Mouse (Mus musculus) right cerebral cortex, adult 18-20 months (tissue): ENCODE measurements around the gene Lonp1.
A peak's percentile ranks its signal among the peaks of the same experiment; 100 is the strongest.
"Not testable (repeated sequence)": the region's sequence is repeated elsewhere in the genome, so short reads cannot be mapped to it uniquely, and the experiment has no call there.

ENCODE experiments used
- DNase-seq: peaks from one replicate; pipeline ENCODE4 v3.0.0; 2022; ENCODE audit warnings: mixed read lengths

Gene Lonp1

DNA sequence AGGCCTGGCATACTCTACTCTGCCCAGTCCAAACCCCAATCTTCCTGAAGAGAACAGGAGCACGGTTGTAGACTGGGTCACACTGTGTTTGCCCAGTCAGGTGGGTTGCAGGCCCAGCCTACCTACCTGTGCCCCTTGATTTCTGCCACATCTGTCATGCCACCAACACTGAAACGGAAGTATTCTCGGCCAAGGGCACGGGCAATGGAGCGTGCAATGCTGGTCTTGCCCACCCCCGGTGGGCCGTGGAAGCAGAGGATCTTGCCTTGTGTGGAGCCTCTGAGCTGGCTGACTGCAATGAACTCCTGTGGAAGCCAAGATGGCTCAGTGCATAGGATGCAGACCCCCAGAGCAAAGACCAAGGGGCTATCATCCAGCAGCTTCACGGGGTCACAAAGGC is 9.1 kb downstream of the Lonp1 start:
- DNase-seq, result no peak

DNA sequence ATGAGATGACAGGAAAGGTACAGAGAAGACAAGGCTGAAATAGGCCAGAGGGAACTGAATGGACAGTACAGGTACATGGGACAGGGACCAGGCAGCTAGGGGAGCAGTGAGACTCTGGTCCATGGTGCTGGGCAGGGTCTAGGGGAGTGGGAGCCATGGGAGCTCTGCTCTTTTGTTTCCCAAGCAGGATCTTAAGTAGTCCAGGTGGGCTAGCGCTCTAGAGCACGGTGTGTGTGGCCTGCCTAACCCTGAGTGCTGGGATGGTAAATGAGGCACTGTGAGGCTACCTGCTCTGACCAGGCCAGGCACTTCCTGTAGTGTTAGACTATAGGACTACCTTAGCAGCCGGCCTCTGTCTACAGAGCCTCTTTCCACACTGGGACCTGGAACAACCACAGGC is 10.0 kb downstream of the Lonp1 start:
- no peak for DNase-seq

DNA sequence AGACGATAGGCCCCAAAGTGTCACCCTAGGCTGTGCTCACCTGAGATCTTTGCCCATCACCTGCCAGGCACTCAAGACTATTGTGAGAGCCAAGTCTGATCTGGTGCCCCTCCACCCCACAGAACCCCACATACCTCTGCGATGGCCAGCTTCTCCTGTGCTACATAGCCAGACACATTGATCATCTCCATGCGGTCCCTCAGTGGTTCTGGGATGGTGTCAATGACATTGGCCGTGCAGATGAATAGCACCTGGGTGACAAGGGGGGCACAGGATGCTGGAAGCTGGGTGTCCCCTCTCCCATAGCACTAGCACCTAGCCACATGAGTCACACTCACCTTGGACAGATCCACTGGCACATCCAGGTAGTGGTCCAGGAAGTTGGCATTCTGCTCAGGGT is 10.9 kb downstream of the Lonp1 start:
- DNase-seq, result no peak

DNA sequence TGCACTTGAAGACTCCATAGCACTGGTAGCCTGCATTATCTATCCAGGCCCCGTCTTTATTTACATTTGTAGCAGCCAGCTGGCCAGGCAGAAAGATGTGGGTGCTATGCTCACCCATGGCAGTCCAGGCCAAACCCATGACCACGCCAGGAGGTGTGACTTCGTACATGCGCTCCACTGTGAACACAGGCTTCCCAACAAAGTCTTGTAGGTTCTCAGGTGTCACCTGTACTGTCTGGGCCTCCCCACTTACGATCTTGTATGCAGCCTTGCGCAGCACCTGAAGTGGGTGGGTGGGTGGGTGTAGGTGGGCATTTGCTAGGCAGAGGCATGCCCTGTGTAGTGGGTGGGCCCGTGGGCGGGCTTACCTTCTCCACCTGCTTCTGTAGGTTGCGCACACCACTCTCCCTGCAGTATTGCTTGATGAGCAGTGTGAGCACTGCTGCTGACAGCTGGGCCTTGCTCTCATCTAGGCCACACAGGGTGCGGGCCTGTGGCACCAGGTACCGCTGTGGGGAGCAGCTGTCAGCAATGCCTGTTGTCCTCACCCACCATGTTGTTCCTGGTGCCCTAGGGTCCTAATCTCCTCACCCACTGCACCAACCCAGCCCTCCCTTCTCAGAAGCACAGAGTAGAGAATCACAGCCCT is 11.4 kb downstream of the Lonp1 start:
- DNase-seq, result no peak

DNA sequence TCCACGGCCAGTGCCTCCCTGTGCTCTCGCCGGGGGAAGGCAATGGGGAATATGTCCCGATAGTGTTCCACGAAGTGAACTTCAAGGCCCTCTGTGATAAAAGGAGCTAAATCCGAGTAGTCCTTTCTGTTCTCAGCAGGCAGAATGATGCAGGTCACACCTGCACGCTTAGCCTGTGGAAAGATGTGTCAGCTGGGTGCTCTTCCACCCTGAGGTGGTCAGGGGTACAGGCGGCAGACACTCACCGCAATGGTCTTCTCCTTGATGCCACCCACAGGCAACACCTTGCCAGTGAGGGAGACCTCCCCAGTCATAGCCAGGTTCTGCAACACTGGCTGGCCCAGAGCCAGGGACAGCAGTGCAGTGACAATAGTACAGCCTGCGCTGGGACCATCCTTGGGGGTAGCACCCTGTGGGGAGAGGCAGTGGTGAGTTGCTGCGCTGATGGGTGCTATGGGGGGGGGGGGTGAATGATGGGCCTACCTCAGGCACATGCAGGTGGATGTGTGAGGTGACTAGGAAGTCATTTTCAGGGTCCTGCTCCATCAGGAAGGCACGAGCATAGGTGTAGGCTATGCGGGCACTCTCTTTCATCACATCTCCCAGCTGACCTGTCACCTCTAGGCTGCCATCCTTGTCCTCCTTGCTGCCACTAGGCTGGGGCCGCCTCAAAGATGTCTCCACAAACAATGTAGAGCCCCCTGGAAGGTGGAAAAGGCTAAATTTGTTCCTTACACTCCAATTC is 12.1 kb downstream of the Lonp1 start:
- DNase-seq, result no peak

DNA sequence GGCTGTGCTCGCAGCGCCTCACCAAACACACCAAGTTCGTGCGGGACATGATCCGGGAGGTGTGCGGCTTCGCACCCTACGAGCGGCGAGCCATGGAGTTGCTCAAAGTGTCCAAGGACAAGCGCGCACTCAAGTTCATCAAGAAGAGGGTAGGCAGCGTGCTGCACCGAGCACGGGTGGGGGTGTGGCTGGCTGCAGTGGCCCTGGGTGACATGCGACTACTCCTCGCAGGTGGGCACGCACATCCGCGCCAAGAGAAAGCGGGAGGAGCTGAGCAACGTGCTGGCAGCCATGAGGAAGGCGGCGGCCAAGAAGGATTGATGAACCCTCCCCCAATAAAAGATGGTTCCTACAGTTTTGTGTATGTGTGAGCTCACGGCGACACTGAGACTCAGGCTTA is 12.8 kb downstream of the Lonp1 start:
- DNase-seq, result peak; percentile 44

DNA sequence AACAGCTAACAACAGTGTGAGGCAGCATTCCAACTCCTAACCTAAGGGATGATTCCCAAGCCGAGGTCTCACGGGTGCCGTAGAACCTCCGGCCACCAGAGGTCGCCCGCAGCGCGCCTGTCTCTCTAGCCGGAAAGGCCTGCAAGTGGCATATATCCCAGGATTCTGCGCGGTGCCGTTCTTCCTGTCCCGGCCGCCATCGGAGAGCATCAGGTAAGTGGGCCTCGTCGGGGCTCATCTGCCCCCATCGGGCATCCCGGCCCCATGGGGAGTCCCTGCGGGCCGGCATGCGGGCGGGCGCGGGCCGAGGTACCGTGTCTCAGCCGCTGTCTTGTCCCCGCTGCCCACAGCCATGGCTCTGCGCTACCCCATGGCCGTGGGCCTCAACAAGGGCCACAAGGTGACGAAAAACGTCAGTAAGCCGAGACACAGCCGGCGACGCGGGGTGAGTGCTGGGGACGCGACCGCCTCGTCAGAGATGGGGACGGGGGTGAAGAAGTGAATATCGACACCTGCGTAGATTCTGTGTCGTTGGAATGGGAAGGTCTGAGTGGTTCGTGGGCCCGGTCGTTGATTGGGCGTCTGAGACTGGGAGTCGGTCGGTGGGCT is 13.3 kb downstream of the Lonp1 start, which contains the start of gene Rpl36:
Gene Rpl36, plus strand, starts transcription at position 181 of the 609 bp plus-strand sequence.
- DNase-seq, result peak; percentile 96

DNA sequence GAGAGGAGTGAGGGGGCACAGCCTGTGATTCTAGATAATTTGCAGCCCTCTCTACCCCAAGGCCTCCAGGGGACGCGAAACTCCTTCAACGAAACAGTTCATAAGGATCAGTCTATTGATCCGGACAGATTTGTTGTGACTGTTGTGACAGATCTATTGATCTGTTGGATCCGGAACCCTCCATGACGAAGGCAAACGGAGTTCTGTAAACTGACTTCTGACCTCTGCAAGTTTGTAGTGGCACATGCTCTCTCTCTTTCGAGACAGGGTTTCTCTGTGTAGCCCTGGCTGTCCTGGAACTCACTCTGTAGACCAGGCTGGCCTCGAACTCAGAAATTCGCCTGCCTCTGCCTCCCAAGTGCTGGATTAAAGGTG is 14.1 kb downstream of the Lonp1 start:
- DNase-seq, result not testable (repeated sequence)

DNA sequence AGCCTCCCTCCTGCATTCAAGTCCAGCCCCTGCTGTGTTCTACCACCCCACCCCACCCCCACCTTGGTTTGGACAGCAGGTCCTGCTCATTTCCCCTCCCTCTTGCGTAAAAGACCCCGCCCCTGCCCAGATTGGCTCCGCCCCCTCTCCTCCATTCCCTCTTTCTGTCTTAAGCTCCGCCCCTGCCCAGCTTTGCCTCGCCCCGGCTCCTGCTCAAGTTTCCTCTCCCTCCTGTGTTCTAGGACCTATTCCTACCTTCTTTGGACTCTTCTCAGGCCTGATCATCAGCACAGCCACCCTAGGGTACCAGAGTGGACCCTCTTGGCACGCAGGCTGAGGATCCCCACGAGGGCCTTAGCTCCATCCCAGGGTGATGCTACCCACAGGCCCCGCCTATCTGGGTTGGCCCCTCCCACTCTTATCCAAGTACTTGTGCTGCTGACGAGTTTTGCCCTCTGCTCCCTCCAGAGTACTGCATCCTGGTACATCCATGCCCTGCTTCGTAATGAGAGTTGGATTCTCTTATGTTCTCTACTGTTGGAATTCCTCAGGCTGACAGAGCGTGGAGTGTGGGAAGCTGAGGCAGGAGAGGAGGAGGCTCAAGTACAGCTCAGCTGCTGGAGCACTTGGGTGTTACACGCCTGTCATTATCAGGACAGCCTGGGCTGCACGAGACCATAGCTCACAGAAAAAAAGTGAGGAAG is 14.7 kb downstream of the Lonp1 start:
- DNase-seq, result peak; percentile 20

DNA sequence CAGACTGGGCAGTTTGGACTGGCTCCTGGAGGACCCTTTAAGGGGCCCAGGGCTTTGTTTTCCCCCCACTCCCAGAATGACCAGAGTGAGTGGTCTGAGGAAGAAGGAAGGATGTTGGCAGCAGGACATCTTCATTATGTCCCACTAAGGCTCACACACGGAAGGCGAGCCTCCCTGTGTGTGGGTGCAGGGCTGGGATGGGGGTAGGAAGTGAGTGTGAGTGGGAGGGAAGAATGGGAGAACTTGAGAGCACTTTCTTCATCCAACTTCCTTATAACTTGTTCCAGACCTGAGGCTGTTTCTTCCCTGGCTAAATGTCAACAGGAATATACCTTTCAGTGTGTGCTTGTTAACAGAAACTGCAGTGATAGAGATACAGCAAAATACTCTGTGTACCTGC is 15.4 kb downstream of the Lonp1 start:
- no peak for DNase-seq

DNA sequence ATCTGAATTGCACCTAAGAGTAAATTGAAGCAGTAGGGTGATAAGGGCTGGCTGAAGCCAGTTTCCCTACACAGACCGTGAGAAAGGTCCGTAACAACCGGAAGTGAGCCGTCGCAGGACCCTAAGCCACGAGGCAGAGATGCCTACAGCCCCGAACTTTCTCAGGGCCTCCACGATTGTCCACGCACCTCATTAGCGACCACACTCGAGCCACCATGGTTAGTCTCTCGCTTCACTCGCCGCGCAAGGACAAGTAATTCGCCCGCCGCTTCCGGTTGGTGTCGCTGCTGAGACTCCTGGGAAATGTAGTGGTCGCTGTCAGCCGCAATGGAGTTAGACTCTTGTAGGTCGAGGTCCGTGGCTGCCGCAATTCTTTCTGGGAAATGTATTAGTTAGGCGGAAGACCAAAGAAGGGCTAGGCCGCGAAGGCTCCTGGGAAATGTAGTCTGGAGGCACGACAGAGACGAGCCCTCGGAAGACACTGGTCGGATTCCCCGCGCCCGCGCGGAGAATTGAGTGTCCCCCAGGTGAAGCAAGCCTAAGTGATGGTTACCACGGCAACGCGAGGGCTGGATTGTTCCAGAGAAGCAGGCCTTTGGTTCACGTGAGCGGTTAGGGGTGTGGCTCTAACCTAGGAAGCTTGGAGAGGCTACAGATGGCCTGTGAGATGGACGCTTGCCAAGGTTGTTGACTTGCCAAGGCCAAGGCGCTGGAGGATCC is 17.1 kb downstream of the Lonp1 start, which contains the start of gene 2410015M20Rik:
Gene 2410015M20Rik, minus strand, starts transcription at position 320 of the 720 bp plus-strand sequence.
- peak; percentile 98 for DNase-seq

DNA sequence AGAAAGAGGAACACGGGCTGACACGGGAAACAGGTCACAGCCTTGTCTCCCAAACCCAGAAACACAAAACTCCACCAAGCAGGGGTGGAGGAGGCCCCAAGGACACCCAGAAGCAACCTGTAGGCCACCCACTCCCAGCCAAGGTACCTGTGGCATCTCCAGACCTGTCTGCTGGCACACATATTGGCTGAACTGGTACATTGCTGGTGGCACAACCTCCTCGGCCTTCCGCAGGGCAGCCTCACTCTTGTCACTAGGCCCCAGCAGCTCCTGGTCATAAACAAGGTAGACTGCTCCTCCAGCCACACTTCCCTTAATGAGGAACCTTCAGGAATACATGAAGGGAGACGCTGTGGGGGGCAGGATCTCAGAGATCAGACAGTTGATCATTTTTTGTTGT is 18.0 kb downstream of the Lonp1 start:
- no peak for DNase-seq

DNA sequence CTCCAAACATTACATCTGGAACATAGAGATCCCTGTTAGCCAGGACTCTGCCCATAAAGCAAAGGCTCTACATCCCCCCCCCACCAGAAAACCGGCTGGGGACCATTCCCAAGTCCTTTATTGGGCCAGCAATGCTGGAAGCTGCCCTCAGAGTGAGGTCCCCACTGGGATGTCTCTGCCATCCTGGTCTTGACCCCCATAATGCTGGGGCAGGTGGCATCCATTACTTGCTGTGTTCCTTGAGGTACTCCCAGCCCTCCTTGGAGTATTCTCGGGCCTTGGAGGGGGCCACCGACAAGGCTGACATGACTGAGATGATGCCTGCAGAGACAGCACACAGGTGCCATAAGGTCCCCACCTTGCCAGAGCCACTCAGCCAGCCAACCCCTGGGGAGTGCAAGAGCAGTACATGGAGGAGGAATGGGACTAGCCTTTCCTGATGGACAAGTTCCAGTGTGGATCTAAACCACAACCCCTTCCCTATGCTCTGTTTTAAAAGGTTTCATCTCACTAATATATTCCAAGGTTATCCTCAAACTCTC is 19.1 kb downstream of the Lonp1 start:
- no peak for DNase-seq

DNA sequence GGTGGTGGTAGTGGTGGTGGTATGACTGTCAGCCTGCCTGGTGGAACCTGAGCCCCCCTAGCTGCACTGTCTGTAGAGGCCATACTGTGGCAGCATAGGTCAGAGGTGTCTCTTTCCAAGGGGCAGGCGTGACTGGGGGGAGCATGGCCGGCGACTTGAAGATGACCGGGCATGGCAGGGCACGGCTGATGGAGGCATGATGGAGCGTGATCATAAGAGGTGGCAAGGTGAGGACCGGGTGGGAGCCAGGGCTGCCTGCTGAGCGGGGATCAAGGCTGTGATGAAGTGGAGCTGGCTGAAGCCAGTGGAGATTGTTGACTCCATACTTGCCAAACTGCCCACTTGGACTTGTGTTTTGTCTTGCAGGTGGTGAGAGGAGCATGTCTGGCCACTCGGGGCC is 21.3 kb downstream of the Lonp1 start:
- no peak for DNase-seq

DNA sequence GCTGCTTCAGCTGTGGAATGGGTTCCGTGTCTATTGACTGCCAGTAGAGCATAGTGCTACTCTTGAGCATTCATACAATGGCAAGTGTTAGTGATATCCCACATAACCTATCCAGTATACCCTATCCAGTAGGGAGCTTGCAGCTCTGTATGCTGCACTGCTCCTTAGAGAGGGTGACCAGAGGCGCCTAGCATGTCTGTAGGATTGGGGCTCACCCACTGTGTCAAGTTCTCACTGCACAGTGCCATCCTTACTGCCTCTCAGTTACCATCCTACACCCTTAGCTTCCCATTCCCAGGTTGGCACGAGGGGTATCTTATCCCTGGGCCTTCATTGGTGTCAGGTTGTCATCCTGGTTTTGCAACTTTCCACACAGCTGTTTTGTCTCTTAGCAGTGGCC is 22.3 kb downstream of the Lonp1 start:
- no peak for DNase-seq

DNA sequence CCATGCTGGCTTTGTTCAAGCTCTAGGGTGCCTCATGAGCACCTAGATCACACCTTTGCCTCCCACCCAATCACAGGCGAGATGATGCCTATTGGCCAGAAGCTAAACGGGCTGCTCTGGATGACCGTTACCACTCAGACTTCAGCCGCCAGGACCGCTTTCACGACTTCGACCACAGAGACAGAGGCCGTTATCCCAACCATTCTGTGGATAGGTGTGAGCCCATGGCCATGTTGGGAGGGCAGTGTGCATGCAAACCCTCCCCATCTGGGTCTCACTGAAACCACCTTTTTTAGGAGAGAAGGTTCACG is 22.7 kb downstream of the Lonp1 start:
- DNase-seq, result no peak

DNA sequence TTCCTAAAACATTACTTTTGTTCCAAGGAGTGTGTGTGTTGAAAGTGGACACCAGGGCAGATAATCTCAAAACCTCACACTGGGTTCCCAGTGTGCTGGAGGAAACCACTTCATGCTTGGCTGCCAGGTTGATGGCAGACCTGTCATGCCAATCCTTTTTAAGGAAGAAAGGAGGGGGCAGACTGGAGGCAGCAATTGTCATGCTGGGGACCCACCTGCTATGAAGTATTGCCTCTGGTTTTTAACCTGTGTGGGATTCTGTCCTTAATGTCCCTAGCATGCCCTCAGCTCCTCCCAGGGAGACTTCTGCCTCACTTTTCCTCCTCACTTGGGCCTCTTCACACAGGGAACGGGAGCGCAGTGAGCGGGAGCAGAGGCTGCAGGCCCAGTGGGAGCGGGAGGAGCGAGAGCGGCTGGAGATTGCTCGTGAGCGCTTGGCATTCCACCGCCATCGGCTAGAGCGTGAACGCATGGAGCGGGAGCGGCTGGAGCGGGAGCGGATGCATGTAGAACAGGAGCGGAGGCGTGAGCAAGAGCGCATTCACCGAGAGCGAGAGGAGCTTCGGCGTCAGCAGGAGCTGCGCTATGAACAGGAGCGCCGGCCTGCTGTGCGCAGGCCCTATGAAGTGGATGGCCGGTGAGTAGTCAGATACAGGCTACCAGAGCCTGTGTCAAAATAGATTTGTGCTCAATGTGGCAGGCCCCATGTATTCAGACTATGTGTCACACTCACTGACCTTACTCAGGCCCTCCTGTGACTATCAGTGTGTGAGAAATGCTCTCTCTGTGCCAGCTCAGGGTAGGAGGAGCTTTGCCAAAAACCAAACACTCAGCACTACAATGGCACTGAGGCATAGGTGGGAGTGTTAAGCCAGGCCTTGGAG is 23.3 kb downstream of the Lonp1 start:
- no peak for DNase-seq

DNA sequence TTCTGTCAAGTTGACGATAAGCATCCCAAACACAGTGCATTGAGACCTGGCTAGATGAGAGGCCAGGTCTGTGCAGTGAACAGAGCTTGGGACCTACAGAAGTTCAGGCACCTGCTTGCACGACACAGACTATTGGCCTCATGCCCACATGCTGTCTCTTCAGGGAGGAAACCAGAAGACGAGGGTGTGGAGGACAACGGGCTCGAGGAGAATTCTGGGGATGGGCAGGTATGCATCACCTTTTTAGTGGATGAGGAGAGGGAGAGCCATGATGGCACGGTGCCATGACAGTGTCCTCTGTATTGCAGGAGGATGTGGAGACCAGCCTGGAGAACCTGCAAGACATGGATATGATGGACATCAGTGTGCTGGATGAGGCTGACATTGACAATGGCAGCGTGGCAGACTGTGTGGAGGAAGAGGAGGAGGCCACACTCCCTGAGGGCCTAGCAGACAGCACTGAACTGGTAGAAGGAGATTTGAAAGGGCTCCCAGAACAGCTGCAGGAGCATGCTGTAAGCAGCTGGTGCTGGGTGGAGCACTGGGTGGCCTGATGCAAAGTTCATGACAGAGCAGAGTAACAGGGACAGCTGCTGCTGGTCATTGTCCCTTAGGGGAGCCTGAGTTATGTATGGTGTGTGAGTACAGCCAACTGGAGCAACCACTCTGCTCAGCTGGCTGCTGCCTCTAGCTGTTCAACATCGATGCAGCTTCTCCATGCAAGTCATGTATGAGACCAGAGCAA is 33.0 kb downstream of the Lonp1 start:
- DNase-seq, result no peak

DNA sequence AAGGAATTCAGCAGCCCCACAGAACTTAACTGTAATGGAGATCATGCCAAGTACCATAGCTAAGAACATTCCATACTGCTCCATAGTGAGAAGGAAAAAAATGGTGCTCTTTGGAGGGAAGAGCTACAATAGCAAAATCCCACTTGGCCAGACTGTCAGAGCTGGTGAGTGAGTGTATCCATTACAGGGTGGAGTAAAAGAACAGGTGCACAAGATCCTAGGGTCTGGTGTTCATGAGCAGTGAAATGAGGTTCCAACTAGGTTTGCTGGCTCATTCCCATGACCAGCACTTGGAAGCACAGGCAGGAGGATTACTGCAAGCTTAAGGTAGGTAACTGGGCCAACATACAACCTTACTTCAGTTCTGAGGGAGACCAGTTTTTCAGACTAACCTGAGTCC is 34.1 kb downstream of the Lonp1 start:
- DNase-seq, result no peak

DNA sequence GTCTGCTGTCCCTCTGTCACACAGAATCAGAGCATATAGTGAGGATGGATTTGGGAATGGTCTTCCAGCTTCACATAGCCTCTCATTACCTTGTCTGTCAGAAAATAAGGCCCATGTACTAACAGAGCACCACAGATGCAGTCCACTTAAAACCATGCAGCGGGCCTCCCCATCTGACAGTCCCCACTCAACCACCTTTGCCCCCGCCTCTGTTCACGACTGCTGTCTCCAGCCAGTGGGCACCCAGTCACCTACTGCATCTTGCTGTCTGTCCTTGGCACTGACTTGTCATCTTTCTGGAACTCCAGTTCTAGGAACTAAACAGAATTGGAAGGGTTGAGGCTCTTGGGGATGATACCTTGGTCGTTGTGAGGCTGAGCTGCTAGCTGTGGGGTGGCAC is 37.8 kb downstream of the Lonp1 start:
- no peak for DNase-seq

DNA sequence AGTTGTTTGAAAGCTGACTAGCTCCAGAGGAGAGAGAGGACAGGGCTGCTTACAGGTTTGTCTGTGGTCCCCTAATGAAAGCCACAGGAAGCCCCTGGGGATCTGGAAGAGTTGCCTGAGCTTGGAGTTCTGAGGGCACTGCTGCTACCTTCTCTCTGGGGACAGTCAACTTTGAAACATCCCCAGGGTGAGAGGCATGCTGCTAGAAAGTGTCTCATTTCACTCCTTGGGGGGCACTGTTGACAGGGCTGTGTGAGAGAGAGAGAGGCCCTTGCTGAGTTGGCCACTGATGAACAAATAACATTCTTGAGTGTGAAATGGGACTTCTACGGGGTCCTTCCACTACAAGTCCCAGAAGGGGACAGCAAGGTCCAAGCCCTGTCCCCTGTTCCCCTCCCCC is 38.9 kb downstream of the Lonp1 start:
- no peak for DNase-seq
